Mouse (Mus musculus) kidney, postnatal 14 days (tissue): ENCODE data around the gene Atad1.
"Not testable (repeated sequence)": the region's sequence is repeated elsewhere in the genome, so short reads cannot be mapped to it uniquely, and the experiment has no call there.

Experiments
- DNase-seq: peaks from one replicate; pipeline ENCODE4 v3.0.0; 2022; ENCODE audit warnings: mixed read lengths

Gene Atad1

DNA sequence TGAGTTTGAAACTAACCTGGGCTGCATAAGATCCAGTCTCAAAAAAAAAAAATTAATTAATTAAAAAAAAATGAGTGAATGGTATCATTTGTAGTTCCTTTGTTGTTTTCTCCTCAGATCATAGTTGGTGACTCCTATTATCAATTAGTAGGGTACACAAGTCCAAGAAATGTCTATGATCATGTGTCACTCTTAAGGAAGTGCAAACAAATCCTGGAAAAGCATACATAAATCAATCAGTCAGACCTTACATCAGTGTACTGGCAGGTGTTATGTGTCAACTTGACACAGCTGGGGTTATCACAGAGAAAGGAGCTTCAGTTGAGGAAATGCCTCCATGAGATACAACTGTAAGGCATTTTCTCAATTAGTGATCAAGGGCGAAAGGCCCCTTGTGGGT lies 71.8 kb downstream of the Atad1 start:
- not testable (repeated sequence) for DNase-seq

DNA sequence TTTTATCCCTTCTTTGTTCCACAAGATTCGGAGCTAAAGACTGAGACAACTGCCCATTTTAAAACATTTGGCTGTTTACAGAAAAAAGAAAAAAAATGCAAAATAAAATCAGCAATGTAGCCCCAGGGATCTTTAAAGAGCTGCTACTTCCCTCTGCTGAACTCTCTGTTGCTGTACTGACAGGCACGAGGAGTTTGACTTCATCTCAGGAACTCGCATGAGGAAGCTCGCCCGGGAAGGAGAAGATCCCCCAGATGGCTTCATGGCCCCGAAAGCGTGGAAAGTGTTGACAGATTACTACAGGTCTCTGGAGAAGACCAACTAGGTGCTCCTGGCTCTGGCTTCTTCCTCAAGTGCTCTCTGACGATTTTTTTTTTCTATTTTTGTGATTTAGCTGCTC lies 74.3 kb downstream of the Atad1 start:
- DNase-seq, result no peak

DNA sequence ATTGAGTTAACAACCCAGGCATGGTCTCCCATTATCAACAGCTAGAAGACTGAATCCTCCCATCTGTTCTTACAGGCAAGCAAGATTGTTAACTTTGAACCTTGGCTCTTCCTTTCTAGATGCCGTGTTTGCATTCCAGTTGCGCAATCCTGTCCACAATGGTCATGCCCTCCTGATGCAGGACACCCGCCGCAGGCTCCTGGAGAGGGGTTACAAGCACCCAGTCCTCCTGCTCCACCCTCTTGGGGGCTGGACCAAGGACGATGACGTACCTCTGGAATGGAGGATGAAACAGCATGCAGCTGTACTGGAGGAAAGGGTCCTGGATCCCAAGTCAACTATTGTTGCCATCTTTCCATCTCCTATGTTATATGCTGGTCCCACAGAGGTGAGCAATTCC lies 76.7 kb downstream of the Atad1 start:
- peak; percentile 14 for DNase-seq

DNA sequence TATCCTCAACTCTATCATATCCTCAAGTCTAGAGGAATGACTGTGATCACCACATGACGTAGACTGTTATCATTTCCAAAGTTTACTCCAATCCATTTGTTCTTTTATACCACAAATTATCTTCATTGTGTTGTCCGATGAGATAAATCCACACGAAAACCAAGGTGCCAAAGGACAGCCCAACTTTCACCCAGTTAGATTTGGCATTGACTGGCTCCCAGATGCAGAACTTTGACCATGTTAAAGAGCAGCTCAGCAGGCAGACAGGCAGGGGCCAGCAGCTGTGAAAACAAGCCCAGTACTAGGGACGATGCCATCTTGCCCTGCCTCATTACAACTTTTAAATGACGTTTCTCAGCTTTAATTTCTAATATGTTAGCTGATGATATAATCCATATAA lies 80.2 kb downstream of the Atad1 start:
- no peak for DNase-seq

DNA sequence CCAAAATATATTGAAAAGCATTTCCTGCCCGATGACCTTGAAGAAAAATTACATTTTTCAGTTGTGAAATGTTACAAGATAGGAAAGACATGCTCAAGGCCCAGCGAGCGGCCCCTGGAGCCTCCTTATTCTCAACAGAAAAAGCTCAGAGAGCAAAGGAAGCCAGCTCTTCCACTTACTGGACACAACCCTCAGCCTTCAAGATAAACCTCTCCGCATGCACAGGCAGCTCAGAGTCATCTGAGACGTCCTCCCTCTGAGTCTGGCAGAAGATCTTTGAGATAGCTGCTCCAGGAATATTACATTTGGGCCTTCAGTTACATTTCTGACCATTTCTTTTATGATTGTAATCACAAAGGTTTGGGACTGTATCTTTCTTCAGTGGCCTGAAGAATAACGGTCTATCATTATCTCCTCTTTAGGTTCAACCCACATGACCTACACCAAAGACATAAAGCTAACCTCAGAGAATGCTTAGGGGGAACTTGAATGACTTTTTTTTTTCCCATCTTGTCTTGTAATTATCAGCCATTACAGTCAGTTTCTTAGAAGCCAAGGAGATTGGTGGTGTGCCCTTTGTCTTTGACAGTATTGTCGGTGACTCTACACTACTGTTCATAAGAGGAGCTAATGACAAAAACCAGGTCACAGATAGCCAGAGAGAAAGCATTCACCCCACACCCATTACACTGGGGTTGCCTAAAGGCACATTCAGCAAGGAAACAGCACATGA lies 85.8 kb downstream of the Atad1 start:
- DNase-seq, result peak; percentile 31

DNA sequence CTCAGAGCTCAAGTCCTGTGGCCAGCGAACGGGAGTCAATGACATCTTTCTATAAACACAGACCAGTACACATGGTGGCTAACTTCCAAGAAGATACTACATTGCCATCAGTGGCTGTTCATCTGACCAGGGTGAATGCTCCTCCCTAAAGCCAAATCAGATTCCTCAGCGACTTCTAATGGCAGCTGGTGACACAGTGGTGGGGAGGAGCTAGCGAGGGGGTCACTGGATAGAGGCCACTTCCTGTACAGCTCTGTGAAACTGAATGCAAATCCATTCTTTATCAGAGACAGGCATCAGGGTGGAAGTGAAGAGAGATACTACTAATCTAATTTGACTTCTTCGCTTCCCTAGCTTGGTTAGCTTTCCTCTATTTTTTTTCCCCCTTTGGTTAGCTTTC lies 86.5 kb downstream of the Atad1 start:
- DNase-seq, result peak; percentile 26

DNA sequence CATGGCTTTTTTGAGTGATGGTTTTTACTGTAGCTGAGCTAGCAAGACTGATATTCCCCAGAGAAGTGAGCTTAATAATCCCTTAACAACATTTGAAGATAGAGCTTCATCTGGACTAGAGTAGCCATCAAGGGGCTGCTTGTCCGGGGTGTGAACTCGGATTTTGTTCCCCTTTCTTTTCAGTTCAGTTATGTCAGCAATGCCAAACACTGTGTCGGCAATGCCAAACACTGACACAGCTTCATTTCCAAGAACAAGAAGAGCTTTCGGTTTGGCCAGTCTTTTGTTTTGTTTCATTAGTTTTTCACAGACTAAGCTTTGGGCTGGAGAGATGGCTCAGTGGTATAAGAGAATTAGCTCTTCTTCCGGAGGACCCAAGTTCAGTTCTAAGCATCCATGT lies 88.5 kb downstream of the Atad1 start:
- DNase-seq, result no peak

DNA sequence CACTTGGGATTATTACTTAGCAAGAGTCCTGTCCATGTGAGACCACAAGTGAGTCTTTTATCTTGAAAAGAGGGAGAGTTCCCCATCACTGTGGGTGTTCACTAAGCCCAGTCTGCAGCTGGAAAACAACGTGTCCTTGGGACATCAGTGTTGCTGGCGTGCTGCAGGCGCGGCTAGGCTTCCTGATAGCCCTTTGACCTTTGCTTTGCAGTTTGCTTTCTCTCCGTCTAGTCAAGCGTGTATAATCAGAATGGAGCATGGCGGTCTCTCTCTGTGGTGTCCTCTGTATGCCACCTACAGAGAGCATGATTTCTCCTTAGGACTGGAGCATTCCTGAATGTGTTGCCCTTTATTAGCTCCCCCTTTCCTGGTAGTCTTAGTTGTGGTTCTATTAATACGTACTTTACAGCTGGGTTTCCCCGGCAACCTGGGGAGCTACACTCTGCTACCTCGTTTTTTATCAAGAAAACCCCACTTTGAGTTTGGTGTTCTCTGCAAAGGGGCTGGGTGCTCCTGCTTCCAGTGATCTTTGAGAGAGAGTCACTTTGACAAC lies 91.5 kb downstream of the Atad1 start:
- no peak for DNase-seq

DNA sequence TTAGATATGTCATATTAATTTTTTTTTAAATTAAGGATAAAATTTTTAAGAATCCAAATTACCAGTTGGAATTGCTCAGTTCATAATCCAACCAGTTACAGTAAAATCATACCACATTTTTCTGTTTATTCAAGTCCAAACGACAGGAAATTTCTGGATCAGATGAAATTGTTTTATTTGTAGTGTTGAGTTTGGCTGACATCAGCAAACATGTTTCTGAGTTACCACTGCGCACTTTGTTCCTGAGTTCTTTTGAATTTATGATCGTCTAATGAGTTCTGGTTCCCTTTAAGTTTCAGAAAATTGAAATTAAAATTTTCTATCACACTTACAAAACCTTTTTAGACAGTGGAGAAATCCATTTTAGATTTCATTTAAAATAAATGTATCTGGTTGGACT lies 93.2 kb downstream of the Atad1 start:
- DNase-seq, result no peak

DNA sequence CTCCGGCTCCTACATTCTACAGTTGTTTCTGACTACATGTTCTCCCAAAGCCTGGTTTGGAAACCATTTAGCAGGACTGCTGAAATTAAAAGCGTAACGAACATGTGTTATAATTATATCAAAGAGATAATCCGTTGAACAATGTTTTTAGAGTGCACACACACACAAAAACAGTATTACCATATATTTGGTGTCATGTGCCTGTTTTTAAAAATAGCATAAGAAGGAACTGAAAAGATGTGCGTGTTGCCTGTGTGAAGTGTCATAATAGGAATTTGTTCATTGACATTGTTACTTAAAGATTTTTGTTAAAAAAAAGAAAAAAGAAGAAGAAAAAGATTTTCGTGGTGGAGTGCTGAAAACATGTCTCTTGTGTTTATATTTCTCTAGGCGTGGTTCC lies 93.6 kb downstream of the Atad1 start:
- DNase-seq, result no peak

DNA sequence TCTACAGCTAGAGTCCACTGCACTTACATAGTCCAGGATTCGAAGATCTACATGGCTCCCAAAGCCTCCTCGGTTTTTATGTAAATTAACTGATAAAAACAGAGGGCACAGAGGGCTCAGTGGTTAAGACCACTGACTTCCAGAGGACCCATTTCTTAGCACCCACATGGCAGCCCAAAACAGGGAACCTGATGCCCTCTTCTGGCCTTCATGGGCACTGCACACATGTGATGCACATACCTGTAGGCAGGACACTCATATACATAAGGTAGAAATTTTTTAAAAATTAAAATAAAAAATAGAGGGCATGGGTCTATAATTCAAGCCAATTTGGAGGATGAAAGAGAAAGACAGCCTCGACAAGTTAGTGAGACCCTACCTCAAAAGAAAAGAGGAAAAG lies 95.9 kb downstream of the Atad1 start:
- no peak for DNase-seq

DNA sequence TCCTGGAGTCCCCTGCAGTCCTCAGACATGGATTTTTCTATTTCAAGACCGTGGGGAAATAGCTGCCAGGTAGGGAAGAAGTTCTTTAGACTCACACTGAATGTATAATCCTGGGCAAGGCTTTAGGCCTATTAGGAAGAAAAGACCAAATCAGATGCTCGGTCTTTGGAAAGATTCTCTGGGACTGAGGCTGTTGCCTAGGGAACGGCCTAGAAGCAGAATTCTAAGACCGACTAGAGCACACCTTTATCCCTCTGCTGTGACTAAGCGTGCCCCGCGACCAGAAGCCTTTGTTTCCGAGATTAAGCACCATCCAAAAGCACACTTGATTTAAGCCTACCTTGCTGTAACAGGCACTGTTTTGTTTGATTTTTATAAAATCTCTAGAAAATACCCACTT lies 97.6 kb downstream of the Atad1 start:
- no peak for DNase-seq

DNA sequence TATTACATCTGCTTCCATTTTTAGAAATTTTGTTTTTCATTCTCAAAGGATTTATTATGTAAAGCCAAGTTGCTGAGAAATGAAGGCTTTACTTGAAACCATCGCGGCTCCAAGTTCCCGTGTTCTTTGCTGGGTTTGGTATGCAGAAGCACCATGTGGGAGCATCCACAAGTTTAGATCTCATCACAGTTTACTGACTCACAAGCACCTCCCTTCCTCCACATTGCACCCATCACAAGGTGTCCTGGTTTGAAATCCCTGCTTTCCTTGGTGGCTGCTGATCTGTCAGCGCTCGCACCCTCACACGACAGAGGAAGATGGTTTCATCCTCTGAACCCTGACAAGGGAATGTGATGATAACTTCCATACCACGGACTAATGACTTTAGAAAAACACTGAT lies 98.1 kb downstream of the Atad1 start:
- no peak for DNase-seq

DNA sequence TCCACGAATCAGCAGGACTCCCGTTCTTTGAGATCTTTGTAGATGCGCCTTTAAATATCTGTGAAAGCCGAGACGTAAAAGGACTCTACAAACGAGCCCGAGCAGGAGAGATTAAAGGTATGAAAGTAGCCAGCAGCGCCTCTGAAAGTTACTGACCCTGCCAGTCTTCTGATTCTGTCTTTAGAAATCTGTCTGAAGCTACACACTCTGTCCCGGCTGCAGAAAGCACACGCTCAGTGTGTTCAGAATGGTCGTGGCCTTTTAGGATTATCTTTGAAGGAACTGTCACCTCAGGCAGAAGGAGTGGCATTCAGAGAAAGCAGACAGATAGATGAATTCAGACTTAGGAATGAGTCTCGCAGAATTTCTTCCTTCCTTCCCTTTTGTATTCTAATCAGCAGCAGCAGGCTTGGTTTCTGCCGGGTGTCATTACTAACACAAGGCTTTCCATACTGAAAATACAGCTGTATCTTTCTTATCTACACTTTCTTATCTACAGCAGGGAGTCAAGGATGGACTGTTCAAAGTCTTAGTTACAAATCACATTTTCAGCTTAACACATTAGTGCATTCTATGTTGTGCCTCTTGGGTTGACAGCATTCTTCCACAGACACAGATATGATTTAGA lies 101.2 kb downstream of the Atad1 start:
- DNase-seq, result no peak

DNA sequence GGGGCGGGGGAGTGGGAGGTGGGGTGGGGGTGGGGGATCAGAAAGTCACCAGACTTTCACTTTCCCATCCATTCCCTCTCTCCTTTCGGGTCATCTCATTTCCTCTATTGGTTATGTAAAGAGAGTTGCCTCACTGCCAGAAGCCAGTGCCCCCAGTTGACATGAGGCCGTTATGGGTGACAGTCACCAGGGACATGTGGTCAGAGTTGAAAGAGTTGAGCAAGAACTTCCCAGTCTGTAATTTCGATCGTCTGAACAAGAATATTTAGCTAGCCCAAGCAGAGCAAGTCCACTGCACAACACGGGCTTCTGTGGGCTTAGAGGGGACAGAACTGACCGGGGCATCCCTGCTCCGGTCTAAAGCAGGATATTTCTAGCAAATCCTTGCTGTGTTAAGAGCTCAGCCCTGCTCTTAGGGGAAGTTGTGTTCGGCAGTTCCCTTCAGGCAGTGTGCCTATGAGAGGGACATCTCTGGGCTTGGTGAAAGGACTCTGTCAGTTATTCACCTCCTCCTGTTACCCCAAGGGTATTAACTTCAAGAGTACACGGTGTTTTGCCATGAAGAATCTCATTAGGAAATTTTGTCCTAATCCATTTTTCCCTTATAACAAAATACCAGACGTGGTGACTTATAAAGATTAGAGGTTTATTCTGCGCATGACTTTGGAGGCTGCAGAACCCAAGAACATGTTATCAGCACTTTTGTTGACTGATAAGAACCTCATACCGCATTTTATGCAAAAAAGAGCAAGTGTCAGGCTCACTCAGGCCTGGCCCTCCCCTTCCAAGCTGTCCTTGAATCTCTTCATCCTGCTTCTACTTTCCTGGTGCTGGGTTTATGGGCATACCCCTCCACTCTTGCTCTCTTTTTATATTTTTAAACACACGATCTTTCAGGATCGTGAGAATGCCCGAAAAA lies 102.0 kb downstream of the Atad1 start:
- peak; percentile 32 for DNase-seq

DNA sequence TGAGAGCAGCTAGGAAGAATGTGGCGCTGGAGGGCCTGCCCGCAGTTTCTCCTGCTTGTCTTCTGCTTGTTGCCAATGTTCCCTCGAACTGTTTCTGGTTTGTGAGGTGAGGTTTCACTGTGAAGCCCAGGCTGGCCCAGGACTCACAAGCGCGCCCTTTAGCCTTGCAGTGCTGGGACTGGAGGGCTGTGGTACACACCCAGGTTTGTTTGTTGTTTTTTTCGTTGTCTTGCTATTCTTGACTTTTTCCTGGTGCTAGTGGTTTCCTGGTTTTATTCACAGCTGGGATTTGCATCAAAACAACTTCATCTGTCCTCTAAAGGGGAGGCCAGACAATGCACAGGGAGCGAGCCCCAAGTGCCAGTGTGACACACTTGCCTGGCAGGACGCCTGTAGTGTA lies 104.7 kb downstream of the Atad1 start:
- DNase-seq, result no peak

DNA sequence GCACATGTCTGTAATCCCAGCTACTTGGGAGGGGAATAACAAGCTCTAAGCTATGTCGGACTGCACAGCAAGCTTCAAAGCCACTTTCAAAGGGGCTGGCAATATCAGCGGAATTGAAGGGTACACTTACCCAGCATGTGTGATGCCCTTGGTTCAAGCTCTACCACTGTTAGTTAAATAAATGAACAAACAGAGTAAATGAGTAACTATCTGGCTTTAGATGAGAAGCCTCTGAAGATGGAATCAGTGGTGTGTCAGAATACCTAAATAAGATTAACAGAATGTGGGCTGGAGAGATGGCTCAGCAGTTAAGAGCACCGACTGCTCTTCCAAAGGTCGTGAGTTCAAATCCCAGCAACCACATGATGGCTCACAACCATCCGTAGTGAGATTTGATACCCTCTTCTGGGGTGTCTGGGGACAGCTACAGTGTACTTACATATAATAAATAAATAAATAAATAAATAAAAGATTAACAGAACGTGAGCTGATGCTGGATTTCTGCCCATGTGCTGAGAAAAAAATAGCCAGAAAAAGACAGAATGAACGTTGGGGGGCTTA lies 110.9 kb downstream of the Atad1 start:
- peak; percentile 52 for DNase-seq

DNA sequence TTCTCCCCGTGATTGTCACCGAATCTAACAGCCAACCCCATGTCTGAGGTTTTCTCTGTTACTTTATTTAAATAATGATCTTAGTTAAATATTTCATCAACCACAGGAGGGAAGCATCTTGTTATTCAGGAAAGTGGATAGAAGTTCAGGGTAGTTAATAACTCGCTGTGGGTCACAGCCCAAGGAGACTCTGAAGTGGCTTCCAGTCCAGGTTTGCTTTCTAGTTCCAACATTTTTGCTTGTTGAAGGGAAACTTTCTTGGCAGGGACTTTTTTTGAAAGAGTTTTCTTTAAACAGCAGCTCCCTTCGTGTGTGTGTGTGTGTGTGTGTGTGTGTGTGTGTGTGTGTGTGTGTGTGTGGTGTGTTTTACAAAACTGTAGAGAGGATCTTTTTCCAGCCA lies 112.0 kb downstream of the Atad1 start:
- DNase-seq, result peak; percentile 59

DNA sequence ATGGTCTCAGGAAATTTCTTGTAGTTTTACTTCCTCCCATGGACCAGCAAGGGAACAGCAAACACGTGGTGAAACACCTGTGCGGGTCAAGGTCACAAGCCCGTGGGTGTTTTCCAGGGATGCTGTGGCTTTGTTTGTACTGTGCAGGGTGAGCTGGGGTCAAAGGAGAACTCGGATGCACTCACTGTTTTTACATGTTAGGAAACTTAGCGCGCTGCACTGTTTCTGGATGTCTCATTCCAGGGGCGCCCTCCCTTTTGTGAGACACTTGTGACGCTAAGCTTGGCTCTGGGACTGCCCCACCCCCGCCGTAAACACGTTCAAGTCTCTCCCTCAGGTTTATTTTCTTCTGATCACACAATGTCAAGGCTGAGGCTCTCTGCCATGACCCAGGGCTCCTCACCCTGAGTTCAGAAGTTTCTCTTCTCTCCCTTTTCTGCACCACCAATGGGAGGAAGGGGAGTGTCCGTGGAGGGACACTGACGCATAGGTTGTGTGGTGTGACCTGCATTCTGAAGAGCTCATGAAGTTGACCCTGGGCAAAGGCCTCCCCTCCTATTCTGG lies 112.7 kb downstream of the Atad1 start:
- DNase-seq, result peak; percentile 55

DNA sequence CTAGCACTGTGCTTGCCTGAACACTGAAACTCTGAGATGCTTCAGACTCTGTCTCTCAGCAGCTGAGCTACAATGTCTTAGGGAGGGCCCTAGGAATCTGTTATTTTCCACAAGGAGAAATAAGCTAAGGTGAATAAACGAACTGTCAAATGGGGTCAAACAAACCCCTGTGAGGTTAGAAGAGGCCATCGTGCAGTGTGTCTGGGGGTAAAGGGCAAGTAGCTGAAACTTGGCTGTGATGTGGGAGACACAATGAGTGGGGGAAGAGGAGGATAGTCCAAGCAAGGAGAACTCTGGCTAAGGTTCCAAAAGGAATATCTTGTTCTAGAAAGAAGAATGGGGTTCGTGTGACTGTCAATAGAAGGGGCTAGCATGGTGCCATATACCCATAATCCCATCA lies 117.4 kb downstream of the Atad1 start:
- DNase-seq, result peak; percentile 39
